In genomic region chr4:102804611-102805010, GRCm38 (mm10) we compare ENCODE assay signal across 19 mouse cellular contexts.
A peak's percentile ranks its signal among the peaks of the same experiment; 100 is the strongest.
DNase-seq lines count a peak whose midpoint lies in the region; ATAC-seq and TF ChIP-seq lines count a peak whose summit lies in the region.
"Had no signal": no experiment of that assay in that cellular context is flagged by ENCODE, and none has a peak within 500 bp of the region (broad histone marks: within the 10 kb centered on the region; RNA-seq: fewer than 3 reads in every experiment).

No protein-coding gene starts in this region.

- no peak overlapping the region for H3K9ac ChIP-seq in lung, embryonic 16.5 days (ENCODE audit: low read length)
- no peak overlapping the region for H3K9ac ChIP-seq in lung, postnatal 0 days (replicated peaks; ENCODE audit: low read depth)
- H3K9ac ChIP-seq: embryonic facial prominence, embryonic 13.5 days; intestine, embryonic 15.5 days; liver, embryonic 13.5 days had no signal

- no peak for TF ChIP-seq CTCF in lung, postnatal 0 days (IDR thresholded peaks at IDR 0.05)

- H3K9me3 ChIP-seq in lung, embryonic 16.5 days (ENCODE audit: control insufficient read depth, low read length) = no peaks in the 10 kb centered on the region
- no peaks in the 10 kb centered on the region for H3K9me3 ChIP-seq in lung, postnatal 0 days (ENCODE audit: low read length)
- H3K9me3 ChIP-seq: embryonic facial prominence, embryonic 13.5 days; heart, embryonic 10.5 days; intestine, embryonic 15.5 days; liver, embryonic 13.5 days; megakaryocyte, embryonic 14.5 days had no signal

- no peak overlapping the region for H3K27ac ChIP-seq in lung, embryonic 16.5 days (ENCODE audit: low read length)
- no peak overlapping the region for H3K27ac ChIP-seq in lung, postnatal 0 days (ENCODE audit: low read length)
- H3K27ac ChIP-seq: embryonic facial prominence, embryonic 13.5 days; heart, embryonic 10.5 days; intestine, embryonic 15.5 days; liver, embryonic 13.5 days had no signal

- H3K27me3 ChIP-seq in lung, embryonic 16.5 days (ENCODE audit: control insufficient read depth, insufficient read depth, low read depth, low read length) = no peaks in the 10 kb centered on the region
- no peaks in the 10 kb centered on the region for H3K27me3 ChIP-seq in lung, postnatal 0 days (replicated peaks; ENCODE audit: insufficient read depth, low read length)
- H3K27me3 ChIP-seq: embryonic facial prominence, embryonic 13.5 days; intestine, embryonic 15.5 days; liver, embryonic 13.5 days; megakaryocyte, embryonic 14.5 days had no signal

- H3K4me1 ChIP-seq in lung, embryonic 16.5 days (replicated peaks; ENCODE audit: control insufficient read depth, insufficient read depth, low read length) = no peaks in the 10 kb centered on the region
- no peaks in the 10 kb centered on the region for H3K4me1 ChIP-seq in lung, postnatal 0 days (ENCODE audit: insufficient read depth, low read depth, low read length)
- H3K4me1 ChIP-seq: embryonic facial prominence, embryonic 13.5 days; heart, embryonic 10.5 days; intestine, embryonic 15.5 days; liver, embryonic 13.5 days; megakaryocyte, embryonic 14.5 days had no signal

- no peak for DNase-seq in frontal cortex, postnatal 14 days (ENCODE audit: low spot score in 2 of 2)
- no peak for DNase-seq in lung, postnatal 0 days (ENCODE audit: low spot score)
- DNase-seq in right cerebral cortex, postnatal 14 days = peak; percentile 16
- DNase-seq in right cerebral cortex, adult 18-20 months = no peak
- peak; percentile 27 for DNase-seq in telencephalon, adult 2 months (ENCODE audit: low read depth, low spot score)
- no peak for DNase-seq in urinary bladder, postnatal 25 days (ENCODE audit: low spot score)
- DNase-seq: gastrocnemius, postnatal 25 days; heart, postnatal 14 days; kidney, postnatal 10 days; liver, embryonic 13.5 days; lung, postnatal 10 days; thymus, postnatal 4 days had no signal

- H3K4me2 ChIP-seq in lung, embryonic 16.5 days (ENCODE audit: low read depth, low read length) = no peak overlapping the region
- H3K4me2 ChIP-seq in lung, postnatal 0 days (replicated peaks; ENCODE audit: low read depth, low read length) = no peak overlapping the region
- H3K4me2 ChIP-seq: embryonic facial prominence, embryonic 13.5 days; intestine, embryonic 15.5 days; liver, embryonic 13.5 days had no signal

- H3K4me3 ChIP-seq in lung, embryonic 16.5 days (ENCODE audit: low read length) = no peak overlapping the region
- H3K4me3 ChIP-seq in lung, postnatal 0 days (ENCODE audit: low read depth, low read length) = no peak overlapping the region
- H3K4me3 ChIP-seq: embryonic facial prominence, embryonic 13.5 days; heart, embryonic 10.5 days; intestine, embryonic 15.5 days; liver, embryonic 13.5 days; megakaryocyte, embryonic 14.5 days; myocyte had no signal

- TF ChIP-seq EP300 in lung, postnatal 0 days (IDR thresholded peaks at IDR 0.05) = no peak

- H3K36me3 ChIP-seq in lung, embryonic 16.5 days (ENCODE audit: control insufficient read depth, insufficient read depth, low read length) = no peaks in the 10 kb centered on the region
- H3K36me3 ChIP-seq in lung, postnatal 0 days (ENCODE audit: insufficient read depth, low read length) = no peaks in the 10 kb centered on the region
- H3K36me3 ChIP-seq: embryonic facial prominence, embryonic 13.5 days; heart, embryonic 10.5 days; intestine, embryonic 15.5 days; liver, embryonic 13.5 days had no signal

- peak; percentile 68 for ATAC-seq in frontal cortex, adult (ENCODE audit: low TSS enrichment)
- ATAC-seq in lung, embryonic 16.5 days (ENCODE audit: low read depth) = peak; percentile 59; the same call in 1 of the 2 replicates
- no peak for ATAC-seq in lung, postnatal 0 days
- ATAC-seq: intestine, embryonic 15.5 days had no signal

- 43% methylated on average over 5 of the region's 5 CpGs for WGBS in lung, embryonic 16.5 days
- WGBS in lung, postnatal 0 days = 55% methylated on average over 5 of the region's 5 CpGs

Comparison
In these comparisons a context has a peak if more than half of its experiments do, and no peak if none do; other contexts are left out.
1. DNase-seq: peak in right cerebral cortex, postnatal 14 days (single experiment) and telencephalon, adult 2 months (single experiment); none in frontal cortex, postnatal 14 days (0 of 2), lung, postnatal 0 days (single experiment), right cerebral cortex, adult 18-20 months (single experiment) and urinary bladder, postnatal 25 days (single experiment).